Mouse (Mus musculus): ENCODE results near the gene Themis.

GRCm38 (mm10) chr10:28641887-28642286 is 26.3 kb upstream of the Themis start:
- TF ChIP-seq POLR2A (IDR thresholded peaks at IDR 0.05; ENCODE audit: insufficient read depth, low read depth, low read length) (no peak), CTCF (IDR thresholded peaks at IDR 0.05; ENCODE audit: insufficient read depth, low read depth, low read length) (no peak)

All from olfactory bulb, adult 2 months (tissue).